Mouse (Mus musculus): ENCODE results near the gene Lrrn4cl.
"Not testable (repeated sequence)": the region's sequence is repeated elsewhere in the genome, so short reads cannot be mapped to it uniquely, and the experiment has no call there.

Gene Lrrn4cl

GRCm38 (mm10) chr19:8850402-8850901 is at the start of gene Lrrn4cl:
Gene Lrrn4cl, plus strand, starts transcription at chr19:8850768.
- peak; percentile 25 to 64 for DNase-seq (ENCODE audit: low spot score in 2 of 2)

- DNase-seq (ENCODE audit: low spot score in 2 of 2): peak; percentile 88 to 94
These were observed 48.3 kb upstream of the Lrrn4cl start, which contains the start of gene Zbtb3 for GRCm38 (mm10) chr19:8802130-8802821. Gene Zbtb3, plus strand, starts transcription at chr19:8802555.

- no peak for DNase-seq (ENCODE audit: low spot score in 2 of 2)
These were observed 47.3 kb upstream of the Lrrn4cl start for GRCm38 (mm10) chr19:8803204-8803780.

GRCm38 (mm10) chr19:8803879-8804660 is 46.5 kb upstream of the Lrrn4cl start:
- DNase-seq (ENCODE audit: low spot score in 2 of 2): no peak

- DNase-seq (ENCODE audit: low spot score in 2 of 2): no peak
These were observed 43.8 kb upstream of the Lrrn4cl start for GRCm38 (mm10) chr19:8806810-8807209.

DNA sequence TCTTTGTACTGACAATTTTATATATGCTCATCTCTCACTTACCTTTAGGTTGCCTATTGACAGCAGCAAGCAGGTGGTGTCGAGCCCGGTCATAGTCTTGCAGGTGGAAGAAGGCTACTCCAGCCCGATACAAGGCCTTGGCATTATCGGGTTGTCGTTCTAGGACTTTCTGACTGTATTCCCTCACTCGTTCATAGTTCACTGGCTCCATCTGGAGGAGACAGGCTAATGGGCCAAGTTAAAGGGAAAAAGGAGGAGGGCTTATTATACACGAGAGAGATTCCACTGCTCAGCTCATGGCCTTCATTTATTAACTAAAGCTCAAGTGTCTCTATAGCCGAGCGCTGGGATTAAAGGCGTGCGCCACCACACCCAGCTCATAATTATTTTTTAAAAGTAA is 34.8 kb upstream of the Lrrn4cl start:
- no peak for DNase-seq (ENCODE audit: low spot score in 2 of 2)

GRCm38 (mm10) chr19:8817001-8817400 is 33.6 kb upstream of the Lrrn4cl start:
- no peak for DNase-seq (ENCODE audit: low spot score in 2 of 2)

- DNase-seq (ENCODE audit: low spot score in 2 of 2): no peak
These were observed 32.2 kb upstream of the Lrrn4cl start for GRCm38 (mm10) chr19:8818301-8818798.

- DNase-seq (ENCODE audit: low spot score in 2 of 2): peak in 1 of 2 experiments; percentile 98
These were observed 31.6 kb upstream of the Lrrn4cl start, which contains the start of gene Ttc9c for GRCm38 (mm10) chr19:8818801-8819595. Gene Ttc9c, minus strand, starts transcription at chr19:8819333.

GRCm38 (mm10) chr19:8819596-8820423 is 30.8 kb upstream of the Lrrn4cl start, which contains the start of gene Hnrnpul2:
Gene Hnrnpul2, plus strand, starts transcription at chr19:8820010.
- peak; percentile 94 to 98 for DNase-seq (ENCODE audit: low spot score in 2 of 2)

GRCm38 (mm10) chr19:8820424-8820956 is 30.1 kb upstream of the Lrrn4cl start:
- no peak for DNase-seq (ENCODE audit: low spot score in 2 of 2)

GRCm38 (mm10) chr19:8821146-8821545 is 29.4 kb upstream of the Lrrn4cl start:
- no peak for DNase-seq (ENCODE audit: low spot score in 2 of 2)

DNA sequence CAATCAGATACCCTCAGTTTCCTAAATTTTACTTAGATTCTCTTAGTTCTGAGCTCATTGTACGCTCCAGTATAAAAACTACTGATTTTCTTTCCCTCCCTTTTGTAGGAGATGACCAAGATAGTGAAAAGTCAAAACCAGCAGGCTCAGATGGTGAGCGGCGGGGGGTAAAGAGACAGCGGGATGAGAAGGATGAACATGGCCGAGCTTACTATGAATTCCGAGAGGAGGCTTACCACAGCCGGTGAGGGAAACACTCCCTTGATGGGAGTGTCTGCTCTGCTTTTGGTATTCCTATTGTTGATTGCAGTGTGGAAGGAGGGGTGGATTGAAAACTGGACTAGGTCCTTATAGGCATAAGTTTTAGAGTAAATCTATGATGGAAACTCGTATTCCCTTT is 27.9 kb upstream of the Lrrn4cl start:
- no peak for DNase-seq (ENCODE audit: low spot score in 2 of 2)

GRCm38 (mm10) chr19:8829660-8830059 is 20.9 kb upstream of the Lrrn4cl start, which contains the start of gene AC129217.1:
Gene AC129217.1, plus strand, starts transcription at chr19:8829773.
- DNase-seq (ENCODE audit: low spot score in 2 of 2): no peak

DNA sequence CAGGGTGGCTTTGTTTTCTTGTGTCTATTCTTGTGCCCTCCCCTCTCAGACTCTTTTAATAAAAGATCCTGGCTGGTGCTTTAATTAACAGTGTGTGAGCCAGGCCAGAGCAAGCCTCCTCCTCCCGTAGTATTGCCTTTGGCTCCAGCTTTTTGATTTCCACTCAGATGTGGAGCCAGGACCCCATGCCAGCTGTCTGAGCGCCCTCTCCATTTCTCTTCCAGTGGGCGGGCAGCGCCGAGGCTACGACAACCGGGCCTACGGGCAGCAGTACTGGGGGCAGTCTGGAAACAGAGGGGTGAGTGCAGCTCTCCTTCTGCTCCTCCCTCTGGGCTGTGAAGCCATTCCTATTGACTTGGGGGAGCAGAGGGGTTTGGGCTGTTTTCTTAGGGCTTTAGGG is 19.9 kb upstream of the Lrrn4cl start:
- DNase-seq (ENCODE audit: low spot score in 2 of 2): no peak

DNA sequence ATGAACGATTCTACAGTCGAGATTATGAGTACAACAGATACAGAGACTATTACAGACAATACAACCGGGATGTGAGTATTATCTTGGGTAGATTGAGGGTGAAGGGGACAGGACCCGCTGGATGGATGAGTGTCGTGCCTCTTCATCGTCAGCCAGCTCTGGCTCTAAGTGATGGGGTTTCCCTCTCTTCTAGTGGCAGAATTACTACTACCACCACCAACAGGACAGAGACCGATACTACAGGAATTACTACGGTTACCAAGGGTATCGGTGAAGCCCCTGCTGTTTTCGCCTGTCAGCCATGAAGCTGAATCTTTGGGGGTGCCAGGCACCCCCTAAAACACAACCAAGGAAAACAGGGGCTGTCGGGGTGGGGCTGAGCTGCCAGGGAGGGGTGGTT is 19.3 kb upstream of the Lrrn4cl start:
- no peak for DNase-seq (ENCODE audit: low spot score in 2 of 2)

DNA sequence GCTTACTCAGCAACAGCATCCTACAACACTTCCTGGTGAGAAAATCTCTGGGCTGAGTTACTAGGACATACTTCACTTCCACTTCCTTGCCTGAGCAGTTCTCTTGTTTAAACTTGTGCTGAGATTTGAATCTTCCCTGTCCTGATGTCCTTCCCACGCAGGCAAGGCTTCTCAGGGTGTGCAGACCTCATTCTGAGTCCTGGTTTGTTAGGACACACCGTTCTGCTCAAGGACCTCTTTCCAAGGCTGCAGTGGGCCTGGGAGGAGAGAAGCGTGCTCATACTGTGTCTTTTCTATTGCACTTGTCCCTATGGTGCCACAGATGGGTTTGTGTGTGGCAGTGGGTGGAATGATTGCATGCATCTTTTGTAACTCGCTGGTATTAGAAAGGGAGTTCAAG is 17.6 kb upstream of the Lrrn4cl start:
- DNase-seq (ENCODE audit: low spot score in 2 of 2): no peak

GRCm38 (mm10) chr19:8836327-8836726 is 14.2 kb upstream of the Lrrn4cl start:
- DNase-seq (ENCODE audit: low spot score in 2 of 2): not testable (repeated sequence)

DNA sequence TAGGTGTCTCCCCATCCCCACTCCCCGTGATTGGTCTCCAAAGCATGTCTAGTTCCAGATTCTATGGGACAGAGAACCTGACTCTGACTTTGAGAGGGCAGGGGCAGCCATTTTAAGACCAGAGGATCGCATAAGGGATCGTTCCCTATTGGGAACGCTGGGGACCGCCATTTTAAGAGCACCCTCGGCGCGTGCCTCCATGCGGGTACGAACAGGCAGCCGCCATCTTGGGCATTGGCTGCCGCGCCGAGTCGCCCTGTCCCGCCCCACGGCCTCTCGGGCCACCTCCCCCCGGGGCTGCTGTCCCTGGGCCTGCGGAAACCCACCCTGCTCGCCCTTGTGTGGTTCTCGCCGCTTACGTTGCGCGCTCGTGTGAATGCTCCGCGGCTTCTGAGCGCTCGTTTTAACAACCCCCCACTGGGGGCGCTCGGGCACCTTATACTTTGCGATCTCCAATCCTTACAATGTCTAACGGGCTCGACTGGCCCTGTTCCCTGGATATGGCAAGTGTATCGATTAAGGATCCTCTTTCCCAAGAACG is 13.2 kb upstream of the Lrrn4cl start, which contains the start of gene Bscl2:
TSS of gene Bscl2 (plus strand) at position 217 of the 541 bp plus-strand sequence.
- peak; percentile 80 to 82 for DNase-seq (ENCODE audit: low spot score in 2 of 2)

Data from urinary bladder, postnatal 36 days (tissue).